Mouse (Mus musculus): Measurements from ENCODE around the gene Prim2. TPM values are rescaled to one million over a fixed set of nuclear protein-coding genes. Genes with fewer than 3 reads are reported as not detected.
A peak's percentile ranks its signal among the peaks of the same experiment; 100 is the strongest.
"Not testable (repeated sequence)": the region's sequence is repeated elsewhere in the genome, so short reads cannot be mapped to it uniquely, and the experiment has no call there.

The Prim2 gene
- polyA plus RNA-seq, 1 experiment from 2014 or later, result 46.8 TPM

DNA sequence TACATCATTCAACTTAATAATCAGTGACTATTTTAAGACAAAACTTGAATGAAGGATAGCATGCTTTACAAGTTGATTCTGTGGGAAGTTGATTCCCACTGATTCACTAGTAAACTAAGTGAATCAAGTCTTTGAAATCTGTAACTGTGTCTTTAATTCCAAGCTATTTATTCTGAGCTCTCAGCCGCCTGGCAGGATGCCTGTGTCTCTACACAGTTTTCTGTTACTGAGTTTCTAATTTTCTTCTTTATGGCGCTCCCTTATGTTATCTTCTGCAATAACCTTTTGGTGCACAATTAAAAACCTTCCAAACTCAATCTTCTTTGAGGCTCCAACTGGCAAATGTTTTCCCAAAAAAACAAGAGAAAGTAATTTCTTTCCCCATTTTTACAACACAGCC lies 28.5 kb downstream of the Prim2 start:
- Histone ChIP-seq H3K27ac (ENCODE audit: low read depth) (no peak overlapping the region), H3K27me3 (ENCODE audit: insufficient read depth, low read length) (no peaks in the 10 kb centered on the region), H3K4me3 (ENCODE audit: low read depth, low read length) (no peak overlapping the region), H3K4me1 (ENCODE audit: insufficient read depth) (no peaks in the 10 kb centered on the region), H3K4me2 (no peak overlapping the region), H3K9me3 (ENCODE audit: low read depth, low read length) (no peaks in the 10 kb centered on the region), H3K36me3 (ENCODE audit: insufficient read depth) (peaks cover 51% of the 10 kb centered on the region; the same call in 1 of the 2 replicates), H3K9ac (no peak overlapping the region)
- 84% methylated on average over 2 of the region's 2 CpGs for WGBS
- ATAC-seq (ENCODE audit: insufficient read depth) (no peak), DNase-seq (no peak)
- no peak for TF ChIP-seq CTCF (IDR thresholded peaks at IDR 0.05; ENCODE audit: low read depth)

GRCm38 (mm10) chr1:33640089-33640488 lies 29.5 kb downstream of the Prim2 start:
- Histone ChIP-seq H3K27ac (ENCODE audit: low read depth) (no peak overlapping the region), H3K9ac (no peak overlapping the region), H3K4me3 (ENCODE audit: low read depth, low read length) (no peak overlapping the region), H3K36me3 (ENCODE audit: insufficient read depth) (peaks cover 51% of the 10 kb centered on the region; the same call in 1 of the 2 replicates), H3K27me3 (ENCODE audit: insufficient read depth, low read length) (no peaks in the 10 kb centered on the region), H3K4me2 (no peak overlapping the region), H3K4me1 (ENCODE audit: insufficient read depth) (no peaks in the 10 kb centered on the region), H3K9me3 (ENCODE audit: low read depth, low read length) (no peaks in the 10 kb centered on the region)
- DNase-seq (no peak), ATAC-seq (ENCODE audit: insufficient read depth) (no peak)
- no peak for TF ChIP-seq CTCF (IDR thresholded peaks at IDR 0.05; ENCODE audit: low read depth)
- WGBS, result 93% methylated on average over 5 of the region's 5 CpGs

- no peaks in the 10 kb centered on the region for H3K27me3 ChIP-seq (ENCODE audit: insufficient read depth, low read length)
- no peaks in the 10 kb centered on the region for H3K9me3 ChIP-seq (ENCODE audit: low read depth, low read length)
- no peak overlapping the region for H3K27ac ChIP-seq (ENCODE audit: low read depth)
- 86% methylated on average over 7 of the region's 7 CpGs for WGBS
- H3K4me3 ChIP-seq (ENCODE audit: low read depth, low read length), result no peak overlapping the region
- H3K36me3 ChIP-seq (ENCODE audit: insufficient read depth), result peaks cover 44% of the 10 kb centered on the region; the same call in 1 of the 2 replicates
- DNase-seq, result no peak
- TF ChIP-seq CTCF (IDR thresholded peaks at IDR 0.05; ENCODE audit: low read depth), result no peak
- H3K9ac ChIP-seq, result no peak overlapping the region
- no peak overlapping the region for H3K4me2 ChIP-seq
- ATAC-seq (ENCODE audit: insufficient read depth), result no peak
- H3K4me1 ChIP-seq (ENCODE audit: insufficient read depth), result no peaks in the 10 kb centered on the region
These were observed 30.4 kb downstream of the Prim2 start for GRCm38 (mm10) chr1:33639234-33639633.

DNA sequence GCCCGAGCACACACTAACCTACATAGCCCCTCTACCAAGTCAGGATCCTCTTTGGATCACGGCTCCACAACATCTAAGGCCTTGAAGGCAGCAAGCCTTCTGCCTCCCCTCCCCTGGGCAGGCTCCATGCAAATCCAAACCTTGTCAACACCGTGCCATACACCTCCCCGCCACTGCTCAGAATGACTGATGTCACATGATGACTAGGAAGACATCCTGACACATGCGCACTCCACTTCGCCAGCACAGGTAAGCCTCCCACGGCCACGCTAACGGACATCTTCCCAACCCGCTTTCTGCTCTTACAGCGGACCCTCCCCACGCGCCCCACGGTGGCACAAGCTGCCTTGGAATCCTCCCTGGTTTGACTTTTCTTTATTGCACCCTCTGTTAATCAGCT lies 31.8 kb downstream of the Prim2 start:
- TF ChIP-seq CTCF (IDR thresholded peaks at IDR 0.05; ENCODE audit: low read depth), result no peak
- no peak for ATAC-seq (ENCODE audit: insufficient read depth)
- DNase-seq, result no peak
- no peak overlapping the region for H3K4me2 ChIP-seq
- no peaks in the 10 kb centered on the region for H3K9me3 ChIP-seq (ENCODE audit: low read depth, low read length)
- WGBS, result 94% methylated on average over 13 of the region's 14 CpGs
- H3K36me3 ChIP-seq (ENCODE audit: insufficient read depth), result peaks cover 44% of the 10 kb centered on the region; the same call in 1 of the 2 replicates
- no peak overlapping the region for H3K4me3 ChIP-seq (ENCODE audit: low read depth, low read length)
- H3K9ac ChIP-seq, result no peak overlapping the region
- no peaks in the 10 kb centered on the region for H3K27me3 ChIP-seq (ENCODE audit: insufficient read depth, low read length)
- no peak overlapping the region for H3K27ac ChIP-seq (ENCODE audit: low read depth)
- H3K4me1 ChIP-seq (ENCODE audit: insufficient read depth), result no peaks in the 10 kb centered on the region

DNA sequence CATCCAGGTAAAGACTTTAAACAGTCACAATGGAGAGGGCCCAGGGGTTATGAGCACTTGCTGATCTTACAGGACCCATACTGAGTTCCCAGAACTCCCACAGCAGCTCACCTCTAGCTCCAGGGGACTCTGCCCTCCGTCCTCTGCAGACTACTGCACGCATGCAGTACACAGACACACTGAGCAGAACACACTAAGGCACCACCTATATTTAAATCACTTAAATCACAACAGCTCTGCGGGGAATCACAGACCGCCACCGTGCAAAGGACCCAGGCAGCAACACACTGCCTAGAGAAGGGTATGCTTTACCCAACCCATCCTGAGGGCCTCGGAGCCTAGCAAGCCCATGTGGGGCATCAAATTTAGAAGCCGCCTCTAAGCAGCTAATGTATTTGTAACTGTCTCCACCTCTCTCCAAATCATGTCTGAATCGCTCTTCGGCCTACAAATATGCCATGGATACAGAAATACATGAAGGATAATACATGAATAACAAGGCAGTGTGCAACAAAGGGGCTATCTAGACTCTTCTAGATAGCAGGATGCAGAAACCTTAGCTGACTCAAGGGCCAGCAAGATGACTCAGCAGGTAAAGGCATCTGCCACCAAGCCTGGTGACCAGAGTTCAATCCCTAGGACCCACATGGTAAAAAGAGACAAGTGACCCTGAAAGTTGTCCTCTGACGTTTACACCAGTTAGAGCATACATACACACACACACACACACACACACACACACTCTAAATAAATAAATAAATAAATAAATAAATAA lies 33.0 kb downstream of the Prim2 start:
- no peaks in the 10 kb centered on the region for H3K27me3 ChIP-seq (ENCODE audit: insufficient read depth, low read length)
- 93% methylated on average over 10 of the region's 10 CpGs for WGBS
- ATAC-seq (ENCODE audit: insufficient read depth), result no peak
- no peak overlapping the region for H3K9ac ChIP-seq
- H3K4me1 ChIP-seq (ENCODE audit: insufficient read depth), result no peaks in the 10 kb centered on the region
- H3K36me3 ChIP-seq (ENCODE audit: insufficient read depth), result peaks cover 36% of the 10 kb centered on the region; the same call in 1 of the 2 replicates
- H3K9me3 ChIP-seq (ENCODE audit: low read depth, low read length), result no peaks in the 10 kb centered on the region
- H3K4me2 ChIP-seq, result no peak overlapping the region
- no peak overlapping the region for H3K4me3 ChIP-seq (ENCODE audit: low read depth, low read length)
- no peak for DNase-seq
- no peak overlapping the region for H3K27ac ChIP-seq (ENCODE audit: low read depth)
- TF ChIP-seq CTCF (IDR thresholded peaks at IDR 0.05; ENCODE audit: low read depth), result no peak

GRCm38 (mm10) chr1:33631002-33631618 lies 38.5 kb downstream of the Prim2 start:
- WGBS, result 93% methylated on average over 1 of the region's 1 CpGs

DNA sequence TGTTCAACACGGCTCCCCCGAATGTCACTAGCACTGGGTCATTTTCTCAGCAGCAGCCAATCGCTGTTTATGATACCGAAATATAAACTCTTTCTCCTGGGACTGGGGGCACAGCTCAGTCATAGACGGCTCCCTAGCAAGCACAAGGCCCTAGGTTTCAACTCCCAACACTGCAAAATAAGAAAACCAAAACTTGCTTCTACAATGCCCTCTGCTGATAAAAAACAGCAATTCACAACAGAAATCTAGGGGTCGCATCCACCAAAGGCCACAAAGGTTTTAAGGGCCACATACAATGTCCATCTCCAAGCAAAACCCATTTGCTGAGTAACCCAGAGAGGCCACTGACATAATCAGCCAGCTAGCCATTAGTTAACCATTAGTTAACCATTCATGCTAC lies 41.8 kb downstream of the Prim2 start:
- no peak overlapping the region for H3K9ac ChIP-seq
- H3K27me3 ChIP-seq (ENCODE audit: insufficient read depth, low read length), result no peaks in the 10 kb centered on the region
- H3K4me1 ChIP-seq (ENCODE audit: insufficient read depth), result no peaks in the 10 kb centered on the region
- peaks cover 32% of the 10 kb centered on the region for H3K36me3 ChIP-seq (ENCODE audit: insufficient read depth)
- H3K4me3 ChIP-seq (ENCODE audit: low read depth, low read length), result no peak overlapping the region
- 64% methylated on average over 6 of the region's 6 CpGs for WGBS
- TF ChIP-seq CTCF (IDR thresholded peaks at IDR 0.05; ENCODE audit: low read depth), result no peak
- DNase-seq (peak; percentile 8), ATAC-seq (ENCODE audit: insufficient read depth) (no peak)
- no peaks in the 10 kb centered on the region for H3K9me3 ChIP-seq (ENCODE audit: low read depth, low read length)
- no peak overlapping the region for H3K4me2 ChIP-seq
- no peak overlapping the region for H3K27ac ChIP-seq (ENCODE audit: low read depth)

More at GRCm38 (mm10) chr1:33631002-33631618, 38.5 kb downstream of the Prim2 start:
- H3K4me1 ChIP-seq (ENCODE audit: insufficient read depth); H3K4me3 ChIP-seq (ENCODE audit: low read depth, low read length); DNase-seq; H3K9ac ChIP-seq; H3K4me2 ChIP-seq; H3K27ac ChIP-seq (ENCODE audit: low read depth); H3K27me3 ChIP-seq (ENCODE audit: insufficient read depth, low read length); ATAC-seq (ENCODE audit: insufficient read depth); H3K9me3 ChIP-seq (ENCODE audit: low read depth, low read length): not testable (repeated sequence)
- peaks cover 33% of the 10 kb centered on the region for H3K36me3 ChIP-seq (ENCODE audit: insufficient read depth)

All from lung, embryonic 14.5 days (tissue).